Mouse (Mus musculus) ovary, postnatal 10 days (tissue): ENCODE measurements at regions not wholly inside any gene's neighbourhood (a gene's known extent, or its start where the extent isn't known, plus 50 kb on each side); places are given as distances from the start of the nearest gene placed in this dataset.
"Not testable (repeated sequence)": the region's sequence is repeated elsewhere in the genome, so short reads cannot be mapped to it uniquely, and the experiment has no call there.

ENCODE experiments used
- DNase-seq: peaks from one replicate; pipeline ENCODE4 v3.0.0; 2022; ENCODE audit warnings: low spot score

- no peak for DNase-seq
Observed at GRCm38 (mm10) chr13:28840142-28840541, 113.4 kb downstream of the Sox4 start.

GRCm38 (mm10) chr13:28839084-28839483 is 114.4 kb downstream of the Sox4 start:
- DNase-seq = no peak

GRCm38 (mm10) chr13:28838216-28838615 is 115.3 kb downstream of the Sox4 start:
- DNase-seq = no peak

GRCm38 (mm10) chr13:28837196-28837595 is 116.3 kb downstream of the Sox4 start:
- not testable (repeated sequence) for DNase-seq

GRCm38 (mm10) chr13:28833700-28834065 is 119.8 kb downstream of the Sox4 start:
- DNase-seq = no peak

- DNase-seq = no peak
Observed at GRCm38 (mm10) chr13:28832855-28833699, 120.4 kb downstream of the Sox4 start.

- no peak for DNase-seq
Observed at GRCm38 (mm10) chr13:28826284-28826683, 127.2 kb downstream of the Sox4 start.

- DNase-seq = no peak
Observed at GRCm38 (mm10) chr13:28823985-28824384, 129.5 kb downstream of the Sox4 start.

GRCm38 (mm10) chr13:28823311-28823880 is 130.1 kb downstream of the Sox4 start:
- no peak for DNase-seq

GRCm38 (mm10) chr13:28820868-28821533 is 132.5 kb downstream of the Sox4 start:
- DNase-seq = no peak

- DNase-seq = no peak
Observed at GRCm38 (mm10) chr13:28814127-28814526, 139.4 kb downstream of the Sox4 start.

GRCm38 (mm10) chr13:28811667-28812575 is 141.6 kb downstream of the Sox4 start:
- no peak for DNase-seq

GRCm38 (mm10) chr13:28811081-28811439 is 142.5 kb downstream of the Sox4 start:
- DNase-seq = no peak

GRCm38 (mm10) chr13:28810326-28811080 is 143.0 kb downstream of the Sox4 start:
- no peak for DNase-seq

- DNase-seq = no peak
Observed at GRCm38 (mm10) chr13:28805302-28805701, 148.2 kb downstream of the Sox4 start.

- no peak for DNase-seq
Observed at GRCm38 (mm10) chr13:28801210-28801954, 152.1 kb downstream of the Sox4 start.

GRCm38 (mm10) chr13:28800676-28801075 is 152.8 kb downstream of the Sox4 start:
- no peak for DNase-seq

- DNase-seq = no peak
Observed at GRCm38 (mm10) chr13:28799474-28799873, 154.0 kb downstream of the Sox4 start.

- DNase-seq = no peak
Observed at GRCm38 (mm10) chr13:28797617-28798475, 155.7 kb downstream of the Sox4 start.

GRCm38 (mm10) chr13:28795274-28795673 is 158.2 kb downstream of the Sox4 start:
- no peak for DNase-seq
